Mouse (Mus musculus): ENCODE measurements around the gene Ip6k1.

- no peak for TF ChIP-seq CTCF (conservative IDR thresholded peaks at IDR 0.05; ENCODE audit: low read length)
- no peak for TF ChIP-seq POU5F1 (IDR thresholded peaks at IDR 0.05; ENCODE audit: borderline replicate concordance, low read length)
- no peak for TF ChIP-seq NANOG (IDR thresholded peaks at IDR 0.05; ENCODE audit: borderline replicate concordance, low read length)
Measured at GRCm38 (mm10) chr9:108048566-108048955, 46.3 kb downstream of the Ip6k1 start.
